In the genomic region with DNA sequence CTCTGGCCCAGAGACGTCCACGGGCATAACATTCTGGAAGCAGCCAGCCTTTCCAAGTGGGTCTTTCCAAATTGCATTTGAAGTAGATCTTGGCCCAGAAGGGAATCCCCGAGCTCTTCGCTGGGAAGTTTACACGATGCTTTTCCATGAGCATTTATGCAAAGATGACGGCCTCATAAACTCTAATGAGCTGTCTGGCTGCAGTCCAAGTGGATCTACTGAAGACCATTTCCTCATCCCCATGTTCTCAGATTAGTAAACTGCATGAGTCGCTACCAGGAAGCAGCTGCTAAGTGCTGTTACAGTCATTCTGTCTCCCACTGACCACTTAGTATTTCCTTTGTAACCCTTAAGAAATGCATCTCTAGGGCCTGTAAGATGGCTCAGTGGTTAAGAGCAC, we compare ENCODE assay signal across 12 mouse cellular contexts. TPM values are rescaled to one million over a fixed set of nuclear protein-coding genes. Genes with fewer than 3 reads are reported as not detected.
A peak's percentile ranks its signal among the peaks of the same experiment; 100 is the strongest.
DNase-seq lines count a peak whose midpoint lies in the region; ATAC-seq and TF ChIP-seq lines count a peak whose summit lies in the region.
"Had no signal": no experiment of that assay in that cellular context is flagged by ENCODE, and none has a peak within 500 bp of the region (broad histone marks: within the 10 kb centered on the region; RNA-seq: fewer than 3 reads in every experiment).

No protein-coding gene starts in this region.

- no peak overlapping the region for H3K27ac ChIP-seq in embryonic facial prominence, embryonic 14.5 days (replicated peaks; ENCODE audit: low read depth, low read length)
- no peak overlapping the region for H3K27ac ChIP-seq in embryonic facial prominence, embryonic 10.5 days (replicated peaks)
- peak overlapping the region; percentile 74 for H3K27ac ChIP-seq in lung, embryonic 14.5 days (ENCODE audit: low read depth)
- 0 out of 2 replicates have a peak overlapping the region, but pooled peaks have one; percentile 73 for H3K27ac ChIP-seq in intestine, embryonic 14.5 days (ENCODE audit: low read depth)
- peak overlapping the region; percentile 63; the same call in 1 of the 2 replicates for H3K27ac ChIP-seq in stomach, embryonic 14.5 days (ENCODE audit: low read length)
- H3K27ac ChIP-seq in forebrain, embryonic 13.5 days, result no peak overlapping the region

- H3K9me3 ChIP-seq in embryonic facial prominence, embryonic 14.5 days (ENCODE audit: control insufficient read depth, low read length), result no peaks in the 10 kb centered on the region
- no peaks in the 10 kb centered on the region for H3K9me3 ChIP-seq in embryonic facial prominence, embryonic 10.5 days
- no peaks in the 10 kb centered on the region for H3K9me3 ChIP-seq in lung, embryonic 14.5 days (ENCODE audit: low read depth, low read length)
- H3K9me3 ChIP-seq in intestine, embryonic 14.5 days (ENCODE audit: control insufficient read depth, low read length), result no peaks in the 10 kb centered on the region
- no peaks in the 10 kb centered on the region for H3K9me3 ChIP-seq in stomach, embryonic 14.5 days (ENCODE audit: control insufficient read depth, low read depth, low read length)
- H3K9me3 ChIP-seq in forebrain, embryonic 13.5 days (replicated peaks), result no peaks in the 10 kb centered on the region
- H3K9me3 ChIP-seq: megakaryocyte, embryonic 14.5 days had no signal

- H3K4me1 ChIP-seq in embryonic facial prominence, embryonic 14.5 days (ENCODE audit: control insufficient read depth, insufficient read depth, low read length), result peaks cover 27% of the 10 kb centered on the region
- H3K4me1 ChIP-seq in embryonic facial prominence, embryonic 10.5 days, result peaks cover 48% of the 10 kb centered on the region
- peaks cover 35% of the 10 kb centered on the region for H3K4me1 ChIP-seq in lung, embryonic 14.5 days (ENCODE audit: insufficient read depth)
- peaks cover 30% of the 10 kb centered on the region for H3K4me1 ChIP-seq in intestine, embryonic 14.5 days (replicated peaks; ENCODE audit: control insufficient read depth, insufficient read depth, low read length)
- H3K4me1 ChIP-seq in stomach, embryonic 14.5 days (ENCODE audit: control insufficient read depth, insufficient read depth, low read length), result peaks cover 19% of the 10 kb centered on the region
- H3K4me1 ChIP-seq in forebrain, embryonic 13.5 days, result peaks cover 15% of the 10 kb centered on the region

- no peak overlapping the region for H3K9ac ChIP-seq in embryonic facial prominence, embryonic 14.5 days (ENCODE audit: low read depth, low read length)
- H3K9ac ChIP-seq in lung, embryonic 14.5 days, result no peak overlapping the region
- no peak overlapping the region for H3K9ac ChIP-seq in intestine, embryonic 14.5 days (ENCODE audit: low read length)
- H3K9ac ChIP-seq in stomach, embryonic 14.5 days (replicated peaks; ENCODE audit: low read depth, low read length), result no peak overlapping the region
- no peak overlapping the region for H3K9ac ChIP-seq in forebrain, embryonic 13.5 days

- ATAC-seq in embryonic facial prominence, embryonic 14.5 days (ENCODE audit: low read depth), result no peak; the same call in 1 of the 2 replicates
- ATAC-seq in lung, embryonic 14.5 days (ENCODE audit: insufficient read depth), result peak; percentile 45
- ATAC-seq in intestine, embryonic 14.5 days (replicated peaks; ENCODE audit: low FRiP score, low TSS enrichment, low read depth), result no peak
- no peak for ATAC-seq in stomach, embryonic 14.5 days (ENCODE audit: insufficient number of reproducible peaks, insufficient read depth, low FRiP score, low read depth)
- ATAC-seq in forebrain, embryonic 13.5 days, result no peak
- ATAC-seq: CD4-positive, CD25-positive, alpha-beta regulatory T cell, adult 4 months had no signal

- TF ChIP-seq CTCF in lung, embryonic 14.5 days (IDR thresholded peaks at IDR 0.05; ENCODE audit: low read depth), result no peak

- DNase-seq in embryonic facial prominence, embryonic 14.5 days (ENCODE audit: low spot score), result peak; percentile 83
- DNase-seq in embryonic facial prominence, embryonic 10.5 days (ENCODE audit: low spot score), result no peak
- DNase-seq in lung, embryonic 14.5 days, result peak; percentile 97
- no peak for DNase-seq in lung, postnatal 25 days (ENCODE audit: low spot score)
- no peak for DNase-seq in intestine, embryonic 14.5 days (ENCODE audit: low spot score)
- DNase-seq in ovary, postnatal 14 days (ENCODE audit: low spot score), result no peak
- DNase-seq: adrenal gland, adult 8-10 months; thymus, postnatal 4 days had no signal

- no peaks in the 10 kb centered on the region; the same call in 1 of the 2 replicates for H3K27me3 ChIP-seq in embryonic facial prominence, embryonic 14.5 days (replicated peaks; ENCODE audit: control insufficient read depth, insufficient read depth, low read length)
- H3K27me3 ChIP-seq in embryonic facial prominence, embryonic 10.5 days (replicated peaks; ENCODE audit: low read depth, poor library complexity, severe bottlenecking), result peaks cover 35% of the 10 kb centered on the region
- H3K27me3 ChIP-seq in lung, embryonic 14.5 days (ENCODE audit: insufficient read depth, low read length), result 0 out of 2 replicates have a peak, but pooled peaks cover 3% of the 10 kb centered on the region
- H3K27me3 ChIP-seq in intestine, embryonic 14.5 days (replicated peaks; ENCODE audit: control insufficient read depth, insufficient read depth, low read length), result no peaks in the 10 kb centered on the region
- no peaks in the 10 kb centered on the region for H3K27me3 ChIP-seq in stomach, embryonic 14.5 days (ENCODE audit: control insufficient read depth, insufficient read depth, low read length)
- H3K27me3 ChIP-seq in forebrain, embryonic 13.5 days, result peaks cover 10% of the 10 kb centered on the region; the same call in 1 of the 2 replicates

- 51% methylated on average over 7 of the region's 7 CpGs for WGBS in embryonic facial prominence, embryonic 14.5 days
- 84% methylated on average over 7 of the region's 7 CpGs for WGBS in embryonic facial prominence, embryonic 10.5 days
- 25% methylated on average over 7 of the region's 7 CpGs for WGBS in lung, embryonic 14.5 days
- WGBS in intestine, embryonic 14.5 days, result 38% methylated on average over 7 of the region's 7 CpGs
- WGBS in stomach, embryonic 14.5 days, result 25% methylated on average over 7 of the region's 7 CpGs
- 86% methylated on average over 7 of the region's 7 CpGs for WGBS in forebrain, embryonic 13.5 days

- no peak overlapping the region for H3K4me3 ChIP-seq in embryonic facial prominence, embryonic 14.5 days (ENCODE audit: low read depth, low read length)
- no peak overlapping the region for H3K4me3 ChIP-seq in embryonic facial prominence, embryonic 10.5 days
- H3K4me3 ChIP-seq in lung, embryonic 14.5 days (ENCODE audit: low read depth, low read length), result no peak overlapping the region
- H3K4me3 ChIP-seq in intestine, embryonic 14.5 days (ENCODE audit: low read depth, low read length), result no peak overlapping the region
- no peak overlapping the region for H3K4me3 ChIP-seq in stomach, embryonic 14.5 days (ENCODE audit: low read depth, low read length)
- no peak overlapping the region for H3K4me3 ChIP-seq in forebrain, embryonic 13.5 days
- H3K4me3 ChIP-seq: megakaryocyte, embryonic 14.5 days had no signal

- no peaks in the 10 kb centered on the region for H3K36me3 ChIP-seq in embryonic facial prominence, embryonic 14.5 days (ENCODE audit: control insufficient read depth, insufficient read depth, low read length)
- H3K36me3 ChIP-seq in embryonic facial prominence, embryonic 10.5 days (replicated peaks), result no peaks in the 10 kb centered on the region
- no peaks in the 10 kb centered on the region for H3K36me3 ChIP-seq in lung, embryonic 14.5 days (ENCODE audit: insufficient read depth)
- H3K36me3 ChIP-seq in intestine, embryonic 14.5 days (ENCODE audit: control insufficient read depth, insufficient read depth, low read length), result no peaks in the 10 kb centered on the region
- H3K36me3 ChIP-seq in stomach, embryonic 14.5 days (ENCODE audit: control insufficient read depth, insufficient read depth, low read length), result no peaks in the 10 kb centered on the region
- no peaks in the 10 kb centered on the region for H3K36me3 ChIP-seq in forebrain, embryonic 13.5 days (ENCODE audit: poor library complexity, severe bottlenecking)

- no peak overlapping the region for H3K4me2 ChIP-seq in embryonic facial prominence, embryonic 14.5 days (ENCODE audit: low read depth, low read length)
- no peak overlapping the region for H3K4me2 ChIP-seq in lung, embryonic 14.5 days
- H3K4me2 ChIP-seq in intestine, embryonic 14.5 days (ENCODE audit: low read length), result no peak overlapping the region
- no peak overlapping the region for H3K4me2 ChIP-seq in stomach, embryonic 14.5 days (replicated peaks; ENCODE audit: low read depth, low read length)
- H3K4me2 ChIP-seq in forebrain, embryonic 13.5 days, result no peak overlapping the region

RNA-seq across cellular contexts. Expression of a gene that starts 42.4 kb away (rescaled TPM):
- polyA plus RNA-seq in embryonic facial prominence, embryonic 14.5 days (2014; fragmentation: Nextera tagmentation; extraction: Ambion mirVana), result 46.6 and 46.8 TPM in 2 replicates
- polyA plus RNA-seq in embryonic facial prominence, embryonic 10.5 days (2016; fragmentation: Nextera tagmentation; extraction: Ambion mirVana), result 56.8 and 58.0 TPM in 2 replicates
- polyA plus RNA-seq in lung, embryonic 14.5 days (2014; fragmentation: Nextera tagmentation; extraction: Ambion mirVana), result 30.1 and 32.1 TPM in 2 replicates
- polyA plus RNA-seq in intestine, embryonic 14.5 days (2014; fragmentation: Nextera tagmentation; extraction: Ambion mirVana), result 51.9 and 52.0 TPM in 2 replicates
- 45.8 and 52.6 TPM in 2 replicates for polyA plus RNA-seq in stomach, embryonic 14.5 days (2014; fragmentation: Nextera tagmentation; extraction: Ambion mirVana)
- 70.9 and 72.2 TPM in 2 replicates for polyA plus RNA-seq in forebrain, embryonic 13.5 days (2015; fragmentation: Nextera tagmentation; extraction: Ambion mirVana)

Comparison
In these comparisons a context has a peak if more than half of its experiments do, and no peak if none do; other contexts are left out.
1. DNase-seq: peak in embryonic facial prominence, embryonic 14.5 days (single experiment) and lung, embryonic 14.5 days (single experiment); none in embryonic facial prominence, embryonic 10.5 days (single experiment), lung, postnatal 25 days (single experiment), intestine, embryonic 14.5 days (single experiment) and ovary, postnatal 14 days (single experiment).
2. H3K27ac ChIP-seq: peak in lung, embryonic 14.5 days (single experiment), intestine, embryonic 14.5 days (single experiment) and stomach, embryonic 14.5 days (single experiment); none in embryonic facial prominence, embryonic 14.5 days (single experiment), embryonic facial prominence, embryonic 10.5 days (single experiment) and forebrain, embryonic 13.5 days (single experiment).